Mouse (Mus musculus): ENCODE measurements around the gene Lmf2. TPM values are rescaled to one million over a fixed set of nuclear protein-coding genes. Genes with fewer than 3 reads are reported as not detected.

Gene Lmf2
- total RNA-seq, 1 experiment from 2014 or later = 27.2 TPM

DNA sequence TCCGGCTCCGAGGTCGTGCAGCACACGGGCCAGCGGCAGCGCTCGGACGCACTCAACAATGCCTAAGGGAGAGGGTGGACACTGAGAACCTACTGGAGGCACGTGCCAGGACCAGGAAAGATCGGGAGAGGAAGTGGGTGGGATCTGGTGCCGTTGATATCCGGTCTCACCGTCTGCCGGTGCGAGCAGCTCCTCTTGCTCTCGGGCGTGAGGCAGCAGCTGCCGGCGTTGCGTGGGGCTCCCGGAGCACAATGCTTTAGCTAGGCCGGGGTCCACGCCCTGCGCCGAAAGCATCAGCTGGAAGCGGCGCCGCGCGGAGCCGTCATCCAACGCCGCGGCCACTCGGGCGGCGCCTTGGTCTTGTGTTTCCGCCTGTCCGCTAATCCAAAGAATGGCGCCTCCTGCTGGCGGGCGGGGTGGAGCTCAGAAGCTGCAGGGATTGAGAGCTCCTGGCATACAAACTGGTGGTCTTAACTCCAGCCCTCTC lies 18.3 kb upstream of the Lmf2 start, which contains the start of gene Sco2:
TSS of gene Sco2 (minus strand) at position 85 of the 487 bp plus-strand sequence.
- ATAC-seq (replicated peaks; ENCODE audit: insufficient number of reproducible peaks, low FRiP score, low TSS enrichment, poor library complexity, severe bottlenecking) = peak; percentile 42

DNA sequence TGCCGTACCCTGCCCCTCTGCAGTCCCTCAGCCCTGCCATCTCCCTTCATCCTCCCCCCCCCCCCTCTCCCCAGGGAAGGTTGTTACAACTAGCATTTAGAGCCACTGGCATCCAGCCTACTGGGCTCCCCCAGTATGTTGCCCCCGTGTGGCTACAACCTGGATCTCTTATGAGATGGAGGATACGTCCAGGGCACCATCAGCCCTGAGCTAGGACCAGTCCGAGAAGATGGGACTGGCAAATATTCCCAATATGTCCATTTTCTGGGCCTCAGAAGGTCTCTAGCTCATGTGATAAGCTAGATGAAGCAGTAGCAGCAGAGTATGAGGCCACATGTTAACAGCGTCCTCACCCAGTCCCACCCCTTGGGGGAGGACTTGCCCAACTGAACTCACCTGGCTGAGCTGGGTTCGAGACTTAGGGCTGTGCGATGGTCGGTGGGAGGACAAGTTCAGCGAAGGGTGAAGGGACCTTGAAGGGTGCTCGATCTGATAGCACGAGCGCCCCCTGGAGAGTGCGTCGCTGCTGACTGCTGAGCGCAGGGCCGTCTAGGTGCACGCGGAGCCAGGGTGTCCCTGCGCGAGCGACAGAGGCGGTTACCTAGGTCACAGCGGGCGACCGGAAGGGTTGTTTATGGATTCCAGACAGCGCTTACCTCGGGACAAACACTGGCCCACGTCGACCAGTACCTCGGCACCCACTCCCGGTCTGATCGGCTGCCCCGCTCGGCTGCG lies 17.7 kb upstream of the Lmf2 start:
- peak; percentile 72 for ATAC-seq (replicated peaks; ENCODE audit: insufficient number of reproducible peaks, low FRiP score, low TSS enrichment, poor library complexity, severe bottlenecking)

DNA sequence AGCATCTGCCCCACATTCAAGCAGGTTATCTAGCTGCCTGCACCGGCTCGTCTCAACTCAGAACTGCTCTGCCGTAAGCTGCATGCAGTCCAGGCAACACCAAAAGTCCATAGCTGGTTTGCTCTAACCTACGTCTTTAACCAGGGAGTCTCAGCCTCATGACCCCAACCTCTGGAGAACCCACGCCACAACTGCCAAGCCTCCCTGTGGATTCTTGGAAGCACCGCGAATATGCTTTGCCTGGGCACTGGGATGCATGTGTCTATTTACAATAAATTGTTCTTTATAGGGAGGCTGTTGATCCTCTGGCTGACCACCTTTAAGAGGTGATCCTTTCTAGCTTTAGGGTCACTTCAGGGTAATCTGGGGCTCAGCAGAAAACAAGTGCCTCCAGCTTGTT lies 17.1 kb upstream of the Lmf2 start:
- ATAC-seq (replicated peaks; ENCODE audit: insufficient number of reproducible peaks, low FRiP score, low TSS enrichment, poor library complexity, severe bottlenecking) = no peak

DNA sequence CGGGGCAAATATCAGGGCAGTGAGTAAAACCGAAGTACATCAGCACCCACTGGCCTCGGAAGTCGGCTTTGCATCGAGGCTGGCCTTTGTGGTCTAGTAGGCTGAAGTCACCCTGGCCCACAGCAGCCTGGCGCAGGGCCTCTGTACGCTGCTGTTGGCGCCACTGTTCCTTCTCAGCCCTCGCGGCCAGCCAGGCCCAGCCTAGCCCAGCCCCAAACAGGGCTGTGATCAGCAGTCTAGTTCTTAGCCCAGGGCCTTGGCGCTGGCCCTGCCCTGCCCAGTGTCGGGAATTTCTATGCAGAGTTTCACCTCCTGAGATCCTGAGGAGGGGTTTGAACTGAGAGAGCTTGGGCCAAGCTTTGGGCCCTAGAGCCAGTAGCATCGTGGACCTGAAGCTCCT lies 16.6 kb upstream of the Lmf2 start:
- no peak for ATAC-seq (replicated peaks; ENCODE audit: insufficient number of reproducible peaks, low FRiP score, low TSS enrichment, poor library complexity, severe bottlenecking)

DNA sequence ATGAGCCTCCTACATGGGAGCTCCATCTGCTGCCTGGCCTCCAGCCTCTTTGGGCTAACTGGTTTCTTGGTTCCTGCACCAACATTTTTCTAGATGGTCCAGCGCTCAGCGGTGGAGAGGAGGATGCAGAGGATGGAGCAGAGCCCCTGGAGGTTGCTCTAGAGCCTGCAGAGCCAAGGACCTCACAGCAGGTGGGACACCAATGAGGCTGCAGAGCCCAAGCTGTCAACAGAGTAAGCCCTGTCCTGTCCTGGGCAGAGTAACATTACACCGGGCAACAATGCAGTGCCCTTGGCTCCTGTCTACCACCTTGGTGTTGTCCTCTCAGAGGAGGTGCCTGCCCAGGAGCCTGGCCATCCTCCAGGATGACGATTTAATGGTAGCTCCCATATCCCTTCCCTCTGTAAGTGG lies 9.7 kb upstream of the Lmf2 start:
- 0 out of 2 replicates have a peak, but pooled peaks have one; percentile 7 for ATAC-seq (replicated peaks; ENCODE audit: insufficient number of reproducible peaks, low FRiP score, low TSS enrichment, poor library complexity, severe bottlenecking)

DNA sequence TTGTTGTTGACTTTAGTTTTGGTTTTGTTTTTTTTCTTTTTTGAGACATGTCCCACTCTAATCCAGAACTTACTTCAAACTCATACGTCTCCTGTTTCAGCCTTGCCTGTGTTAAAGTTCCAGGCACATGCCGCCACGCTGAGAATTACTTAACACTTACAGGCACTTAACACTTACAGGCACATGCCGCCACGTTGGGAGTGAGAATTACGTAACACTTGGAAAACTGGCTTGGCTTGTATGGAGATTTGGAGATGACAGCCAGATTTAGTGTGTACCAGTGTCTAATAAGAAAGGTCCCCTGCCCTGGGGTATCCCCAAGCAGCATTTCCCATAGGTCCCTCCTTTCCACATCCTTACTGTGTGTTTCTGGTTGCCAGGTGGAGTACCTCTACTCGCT lies 7.6 kb upstream of the Lmf2 start:
- no peak for ATAC-seq (replicated peaks; ENCODE audit: insufficient number of reproducible peaks, low FRiP score, low TSS enrichment, poor library complexity, severe bottlenecking)

DNA sequence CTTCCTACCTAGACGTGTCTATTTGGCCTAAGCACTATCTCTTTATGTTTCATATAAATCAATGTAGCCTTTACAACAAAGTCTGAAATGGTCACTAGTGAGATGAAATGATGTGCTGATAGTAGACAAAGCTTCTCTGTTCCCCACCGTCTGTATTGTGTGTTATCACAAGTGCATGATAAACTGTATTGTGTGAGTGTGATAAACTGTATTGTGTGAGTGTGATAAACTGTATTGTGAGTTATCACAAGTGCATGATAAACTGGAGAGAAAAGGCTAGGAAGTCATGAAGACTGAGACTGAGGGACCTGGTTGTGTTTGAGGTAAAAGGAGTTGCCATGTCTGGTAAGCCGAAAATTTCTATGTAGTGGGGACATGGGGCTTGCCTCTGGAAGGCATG lies 3.3 kb upstream of the Lmf2 start:
- ATAC-seq (replicated peaks; ENCODE audit: insufficient number of reproducible peaks, low FRiP score, low TSS enrichment, poor library complexity, severe bottlenecking) = no peak

DNA sequence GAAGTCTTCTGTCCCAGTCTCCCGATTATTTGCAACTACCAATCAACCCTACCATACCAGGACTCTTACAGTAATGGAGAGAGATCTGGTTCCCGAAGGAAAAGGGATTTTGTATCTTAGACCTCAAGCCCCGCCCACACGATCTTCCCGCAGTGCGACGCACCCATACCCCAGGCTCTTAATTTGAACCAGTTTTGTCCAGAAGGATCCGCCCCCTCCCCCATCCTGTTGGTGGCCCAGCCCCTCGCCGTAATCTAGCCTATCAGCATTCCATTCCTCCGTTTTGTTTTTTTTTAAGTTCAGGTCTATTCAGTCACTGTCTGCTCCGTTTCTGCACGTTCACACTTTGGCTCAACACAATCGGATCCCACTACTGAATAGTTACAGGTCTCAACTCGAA lies 913 bp upstream of the Lmf2 start:
- no peak for ATAC-seq (replicated peaks; ENCODE audit: insufficient number of reproducible peaks, low FRiP score, low TSS enrichment, poor library complexity, severe bottlenecking)

DNA sequence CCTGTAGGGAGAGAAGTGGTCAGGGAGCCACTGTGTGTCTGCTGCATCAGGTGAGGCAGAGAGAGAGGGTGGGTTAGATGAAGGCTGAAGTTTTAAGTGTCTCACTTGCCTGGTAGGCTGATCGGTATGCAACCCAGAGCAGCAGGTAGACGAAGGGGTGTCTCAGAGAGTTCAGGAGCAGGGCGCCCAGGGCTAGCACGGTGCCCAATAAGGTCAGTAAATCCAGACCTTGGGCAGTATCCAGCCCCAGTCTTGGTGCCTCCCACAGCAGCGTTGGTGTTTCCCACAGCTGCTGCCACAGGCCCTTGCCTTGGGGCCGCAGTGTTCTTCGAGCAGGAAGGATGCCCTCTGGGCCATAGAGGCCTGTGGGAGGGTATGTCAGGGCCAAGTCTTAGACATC lies 1.0 kb downstream of the Lmf2 start:
- no peak for ATAC-seq (replicated peaks; ENCODE audit: insufficient number of reproducible peaks, low FRiP score, low TSS enrichment, poor library complexity, severe bottlenecking)

DNA sequence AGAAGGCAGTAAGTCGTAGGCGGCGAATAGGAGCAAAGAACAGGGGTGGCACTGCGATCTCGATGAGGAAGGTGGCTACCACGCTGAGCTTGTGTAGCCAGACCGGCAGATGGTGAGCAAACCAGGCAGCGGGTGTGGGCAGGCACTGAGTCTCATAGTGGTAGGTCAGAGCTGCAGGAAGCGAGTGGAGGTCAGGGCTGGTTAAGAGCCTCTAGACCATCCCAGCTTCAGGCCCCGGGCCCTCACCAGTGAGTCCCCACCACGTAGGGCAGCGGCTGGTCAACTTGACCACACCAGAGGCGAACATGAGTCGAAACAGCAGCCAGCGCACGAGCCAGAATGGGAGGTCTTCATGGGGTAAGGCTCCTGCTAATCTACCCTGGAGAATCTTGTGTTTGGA lies 1.6 kb downstream of the Lmf2 start:
- ATAC-seq (replicated peaks; ENCODE audit: insufficient number of reproducible peaks, low FRiP score, low TSS enrichment, poor library complexity, severe bottlenecking) = no peak

DNA sequence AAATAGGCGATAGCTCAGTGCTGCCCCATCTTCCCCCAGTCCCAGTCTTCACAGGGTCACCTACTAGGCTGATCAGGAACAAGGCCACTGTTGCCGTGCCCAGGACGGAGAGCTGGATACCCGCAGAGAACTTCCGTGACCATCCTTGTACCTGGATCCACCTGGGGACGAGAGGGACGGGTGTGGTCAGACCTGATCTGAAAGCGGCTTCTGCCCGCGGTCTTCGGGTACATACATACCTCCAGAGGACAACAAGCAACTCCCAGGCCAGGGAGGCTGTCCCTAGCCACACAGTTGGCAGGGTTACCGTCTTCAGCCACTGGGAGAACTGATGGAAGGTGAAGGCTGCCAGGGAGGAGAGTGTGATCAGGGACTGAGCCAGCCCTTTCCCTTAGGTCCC lies 2.7 kb downstream of the Lmf2 start:
- no peak for ATAC-seq (replicated peaks; ENCODE audit: insufficient number of reproducible peaks, low FRiP score, low TSS enrichment, poor library complexity, severe bottlenecking)

DNA sequence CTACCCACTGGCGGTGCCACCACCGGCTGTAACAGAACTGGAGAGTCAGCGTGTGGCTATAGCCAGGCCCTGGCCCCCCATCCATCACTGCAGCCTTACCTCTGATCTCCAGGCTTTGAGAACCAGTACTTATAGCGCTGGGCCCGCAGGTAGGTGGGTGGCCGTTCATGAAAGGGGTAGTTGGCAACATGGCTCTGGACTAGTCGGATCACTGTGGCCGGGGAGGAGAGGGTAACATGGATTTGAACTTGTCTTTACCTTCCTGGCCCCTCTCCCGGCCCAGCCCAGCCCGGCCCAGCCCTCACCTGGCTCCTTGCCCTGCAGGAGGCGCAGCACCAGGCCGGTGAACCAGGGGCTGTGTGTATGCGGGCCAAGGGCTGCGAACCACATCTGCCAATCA lies 3.4 kb downstream of the Lmf2 start:
- ATAC-seq (replicated peaks; ENCODE audit: insufficient number of reproducible peaks, low FRiP score, low TSS enrichment, poor library complexity, severe bottlenecking) = no peak

DNA sequence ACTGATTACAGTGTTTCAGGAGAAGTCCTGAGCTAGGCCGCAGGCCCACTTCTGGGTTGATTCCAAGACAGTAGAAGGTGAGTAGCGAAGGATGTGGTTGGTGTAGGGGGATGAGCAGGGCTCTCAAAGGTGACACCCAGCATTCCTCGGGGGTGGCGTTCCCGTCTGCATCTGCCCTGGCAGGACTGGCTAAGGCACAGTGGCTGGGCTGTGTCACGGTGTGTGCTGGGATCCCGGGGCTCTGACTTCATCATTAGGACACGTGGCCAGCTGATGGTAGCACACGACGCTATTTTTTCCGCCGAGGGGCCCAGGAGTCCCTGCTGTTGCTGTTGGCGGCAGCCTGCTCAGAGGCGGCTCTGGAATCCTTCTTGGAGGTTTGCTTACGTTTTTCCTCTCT lies 4.2 kb downstream of the Lmf2 start:
- ATAC-seq (replicated peaks; ENCODE audit: insufficient number of reproducible peaks, low FRiP score, low TSS enrichment, poor library complexity, severe bottlenecking) = no peak

DNA sequence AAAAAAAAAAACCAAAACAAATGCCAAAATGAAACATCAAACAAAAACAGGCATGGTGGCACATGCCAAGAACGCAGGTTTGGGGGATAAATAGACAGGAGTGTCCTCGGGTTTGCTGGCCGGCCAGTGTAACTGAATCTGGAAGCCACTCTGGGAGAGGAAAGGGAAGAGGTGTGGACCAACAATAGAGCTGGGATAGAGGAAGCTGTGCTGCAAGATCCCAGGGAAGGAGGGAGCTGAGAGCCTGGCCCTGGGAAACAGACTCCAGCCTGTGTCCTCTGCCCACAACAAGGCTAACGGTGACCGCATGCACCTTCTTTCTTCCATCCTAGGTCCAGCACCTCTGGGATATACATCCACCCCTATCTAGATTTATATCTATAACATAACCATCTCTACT lies 5.0 kb downstream of the Lmf2 start:
- no peak for ATAC-seq (replicated peaks; ENCODE audit: insufficient number of reproducible peaks, low FRiP score, low TSS enrichment, poor library complexity, severe bottlenecking)

DNA sequence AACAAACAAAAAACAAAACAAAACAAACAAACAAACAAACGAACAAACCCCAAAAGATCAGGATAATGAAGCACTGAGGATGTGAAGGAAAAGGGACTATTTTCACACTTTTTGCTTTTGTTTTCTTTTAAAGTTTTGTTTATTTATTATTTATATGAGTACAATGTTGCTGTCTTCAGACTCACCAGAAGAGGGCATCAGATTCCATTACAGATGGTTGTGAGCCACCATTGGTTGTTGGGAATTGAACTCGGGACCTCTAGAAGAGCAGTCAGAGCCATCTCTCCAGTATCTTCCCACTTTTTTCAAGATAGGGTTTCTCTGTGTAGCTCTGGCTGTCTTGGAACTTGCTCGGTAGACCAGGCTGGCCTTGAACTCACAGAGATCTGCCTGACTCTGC lies 12.1 kb downstream of the Lmf2 start:
- ATAC-seq (replicated peaks; ENCODE audit: insufficient number of reproducible peaks, low FRiP score, low TSS enrichment, poor library complexity, severe bottlenecking) = no peak

DNA sequence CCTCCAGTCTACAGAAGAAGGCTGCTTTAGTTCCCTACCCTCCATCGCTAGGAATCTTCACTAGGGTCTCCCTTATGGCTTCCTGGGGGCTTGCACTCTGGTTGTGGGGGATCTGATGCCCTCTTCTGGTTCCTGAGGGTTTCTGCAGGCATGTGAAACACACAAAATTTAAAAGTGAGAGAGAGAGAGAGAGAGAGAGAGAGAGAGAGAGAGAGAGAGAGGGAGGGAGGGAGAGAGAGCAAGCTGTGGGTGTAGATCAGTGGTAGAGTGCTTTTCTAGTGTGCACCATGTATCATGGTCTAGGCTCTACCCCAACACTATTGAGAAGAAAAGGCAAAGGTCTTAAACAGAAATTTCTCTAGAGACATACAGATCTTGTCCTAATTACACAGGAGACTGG lies 13.8 kb downstream of the Lmf2 start:
- ATAC-seq (replicated peaks; ENCODE audit: insufficient number of reproducible peaks, low FRiP score, low TSS enrichment, poor library complexity, severe bottlenecking) = no peak

DNA sequence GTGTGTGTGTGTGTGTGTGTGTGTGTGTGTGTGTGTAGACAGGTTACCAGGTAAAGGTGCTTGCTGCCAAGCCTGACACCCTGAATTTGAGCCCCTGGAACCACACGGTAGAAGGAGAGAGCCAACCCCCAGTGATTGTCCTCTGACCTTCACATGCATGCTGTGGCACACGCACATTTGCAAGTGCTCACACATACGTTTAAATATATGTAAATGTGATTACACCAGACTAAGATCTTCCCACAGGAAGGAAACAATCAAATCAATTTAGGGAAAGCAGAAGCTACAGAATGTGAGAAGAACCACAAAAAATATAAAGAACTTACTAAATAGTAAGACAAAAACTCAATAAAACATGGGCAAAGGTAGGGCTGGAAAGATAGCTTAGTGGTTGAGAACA lies 15.3 kb downstream of the Lmf2 start:
- ATAC-seq (replicated peaks; ENCODE audit: insufficient number of reproducible peaks, low FRiP score, low TSS enrichment, poor library complexity, severe bottlenecking) = no peak

DNA sequence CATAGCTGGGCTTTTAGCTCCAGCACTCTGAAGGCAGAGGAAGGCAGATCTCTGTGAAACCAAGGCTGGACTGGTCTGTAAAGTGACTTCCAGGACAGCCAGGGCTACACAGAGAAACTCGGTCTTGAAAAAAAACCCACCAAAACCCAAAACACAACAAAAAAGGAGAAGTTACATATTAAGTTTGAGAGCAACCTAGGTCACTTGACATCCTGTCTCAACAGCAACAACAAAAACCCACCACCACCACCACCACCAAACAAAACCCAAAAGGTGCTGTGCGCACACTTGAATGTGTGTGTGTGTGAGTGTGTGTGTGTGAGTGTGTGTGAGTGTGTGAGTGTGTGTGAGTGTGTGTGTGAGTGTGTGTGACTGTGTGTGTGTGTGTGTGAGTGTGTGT lies 15.8 kb downstream of the Lmf2 start:
- no peak for ATAC-seq (replicated peaks; ENCODE audit: insufficient number of reproducible peaks, low FRiP score, low TSS enrichment, poor library complexity, severe bottlenecking)

DNA sequence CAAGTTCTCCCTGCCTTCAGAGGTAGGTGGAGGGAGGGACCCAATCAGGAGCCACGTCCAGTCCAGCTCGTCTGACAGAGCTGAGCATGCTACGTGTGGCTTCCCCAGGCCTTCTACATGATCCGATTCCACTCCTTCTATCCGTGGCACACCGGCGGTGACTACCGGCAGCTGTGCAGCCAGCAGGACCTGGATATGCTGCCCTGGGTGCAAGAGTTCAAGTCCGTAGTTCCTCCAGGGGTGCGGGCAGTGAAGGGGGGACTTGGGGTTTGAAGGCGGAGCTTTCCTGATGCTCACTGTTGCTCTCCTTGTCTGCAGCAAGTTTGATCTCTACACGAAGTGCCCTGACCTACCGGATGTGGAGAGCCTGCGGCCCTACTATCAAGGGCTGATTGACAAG lies 19.0 kb downstream of the Lmf2 start:
- no peak for ATAC-seq (replicated peaks; ENCODE audit: insufficient number of reproducible peaks, low FRiP score, low TSS enrichment, poor library complexity, severe bottlenecking)

DNA sequence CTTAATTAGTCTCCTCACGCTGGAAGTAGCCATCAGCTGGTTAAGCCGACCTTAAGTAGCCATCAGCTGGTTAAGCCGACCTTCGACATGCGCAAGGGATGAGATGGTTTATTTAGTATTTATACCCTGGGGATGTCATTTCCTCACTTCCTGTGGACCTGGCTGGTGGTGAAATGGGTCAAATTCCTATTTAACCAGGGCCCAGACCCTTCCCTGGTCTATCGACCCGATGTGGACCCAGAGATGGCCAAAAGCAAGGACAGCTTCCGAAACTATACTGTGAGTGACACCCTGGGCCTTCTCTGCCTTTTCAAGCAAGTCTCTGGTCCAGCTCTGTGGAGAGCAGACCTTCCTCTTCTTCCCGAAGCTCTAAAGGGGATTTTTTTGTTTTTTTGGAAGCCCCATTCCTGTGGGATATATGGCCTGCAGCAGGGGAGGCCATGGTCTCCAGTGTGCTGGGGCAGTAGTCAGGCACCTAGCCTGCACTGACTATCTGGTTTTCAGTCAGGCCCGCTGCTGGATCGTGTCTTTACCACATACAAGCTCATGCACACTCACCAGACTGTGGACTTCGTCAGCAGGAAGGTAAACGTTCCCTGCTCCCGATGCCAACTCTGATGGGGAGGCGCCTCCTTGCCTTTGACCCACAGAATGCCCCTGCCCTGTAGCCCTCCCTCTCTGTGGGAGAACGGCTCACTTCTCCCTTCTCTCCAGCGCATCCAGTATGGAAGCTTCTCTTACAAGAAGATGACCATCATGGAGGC lies 20.5 kb downstream of the Lmf2 start:
- no peak for ATAC-seq (replicated peaks; ENCODE audit: insufficient number of reproducible peaks, low FRiP score, low TSS enrichment, poor library complexity, severe bottlenecking)

Data from monocyte, adult 5-6 weeks (primary cell).